Mouse (Mus musculus): ENCODE measurements around the gene Lsamp.

DNA sequence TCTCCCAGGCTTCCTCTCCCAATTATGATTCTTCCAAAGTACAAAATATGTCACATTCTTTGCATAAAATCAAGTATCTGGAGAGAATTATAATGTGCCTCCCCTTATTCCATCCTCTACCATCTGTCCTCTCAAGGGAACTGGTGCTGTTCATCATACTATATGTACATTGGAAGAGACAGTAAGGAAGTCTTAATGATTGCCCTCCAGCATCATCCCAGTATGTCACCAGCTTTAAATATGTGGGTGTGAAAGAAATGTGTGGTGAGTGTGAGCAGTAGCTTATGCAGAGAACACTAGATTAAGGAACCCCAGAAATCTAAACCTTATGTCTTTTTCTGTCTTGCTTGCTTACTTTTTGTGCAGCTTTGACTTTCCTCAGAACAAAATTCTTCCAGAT, 1050.6 kb downstream of the Lsamp start:
- TF ChIP-seq CTCF (IDR thresholded peaks at IDR 0.05; ENCODE audit: low read depth) (no peak), EP300 (IDR thresholded peaks at IDR 0.05; ENCODE audit: low read depth) (no peak)
